Mouse (Mus musculus) forebrain, embryonic 12.5 days (tissue): ENCODE measurements around the gene Tcl1b3. TPM values are rescaled to one million over a fixed set of nuclear protein-coding genes. Genes with fewer than 3 reads are reported as not detected.

Source experiments
- polyA plus RNA-seq: library from polyadenylated mRNA; unstranded; fragments of >200 nt; fragmentation: Nextera tagmentation; extraction: Ambion mirVana; gene quantifications from 2 replicates; pipeline ENCODE4 v1.2.1, GENCODE M21; 2016

Gene Tcl1b3
- polyA plus RNA-seq, 1 experiment from 2014 or later = not detected

Other genes with a start within 250 kb of the Tcl1b3 start
- gene Syne3, start 181.2 kb upstream of the Tcl1b3 start, polyA plus RNA-seq = 0.13 and 0.14 TPM in 2 replicates
- 158 and 173 TPM in 2 replicates for gene Glrx5, start 158.4 kb upstream of the Tcl1b3 start, polyA plus RNA-seq
- not detected in 2 replicates for gene Tcl1b2, start 45.0 kb upstream of the Tcl1b3 start, polyA plus RNA-seq
- gene Tcl1b1, start 31.4 kb upstream of the Tcl1b3 start, polyA plus RNA-seq = not detected in 2 replicates
- not detected in 2 replicates for gene Tcl1b5, start 14.7 kb upstream of the Tcl1b3 start, polyA plus RNA-seq
- gene Tcl1b4, start 10.9 kb downstream of the Tcl1b3 start, polyA plus RNA-seq = not detected in 2 replicates
- not detected in 2 replicates for gene Tcl1, start 31.8 kb downstream of the Tcl1b3 start, polyA plus RNA-seq
- 1.4 and 1.7 TPM in 2 replicates for gene Tunar, start 142.8 kb downstream of the Tcl1b3 start, polyA plus RNA-seq